Mouse (Mus musculus) liver, embryonic 13.5 days (tissue): ENCODE data around the gene Gm11114. TPM values are rescaled to one million over a fixed set of nuclear protein-coding genes. Genes with fewer than 3 reads are reported as not detected.

Source experiments
- polyA plus RNA-seq: library from polyadenylated mRNA; unstranded; fragments of >200 nt; fragmentation: Nextera tagmentation; extraction: Ambion mirVana; gene quantifications from 2 replicates; pipeline ENCODE4 v1.2.1, GENCODE M21; 2015

Gm11114 gene
- polyA plus RNA-seq, 1 experiment from 2014 or later = not detected

Other genes starting within 250 kb of the Gm11114 start
- 8.0 and 10.2 TPM in 2 replicates for gene Tent5a, start 14.6 kb downstream of the Gm11114 start, polyA plus RNA-seq